Mouse (Mus musculus) limb, embryonic 13.5 days (tissue): ENCODE data around the gene Hpca. TPM values are rescaled to one million over a fixed set of nuclear protein-coding genes. Genes with fewer than 3 reads are reported as not detected.

Experiments used
- ATAC-seq: fragments of 200-750 bp; cut with Nextera tagmentation; 2 replicates; pipeline ENCODE4 v1.8.0; 2017; ENCODE audit warnings: low read depth, moderate number of reproducible peaks, moderate TSS enrichment; ENCODE audit not compliant: low FRiP score
- H3K27ac ChIP-seq: fragments of 300-500 bp; sonication (generic); 2 replicates; pipeline ENCODE4 v1.5.1; 2015; ENCODE audit warnings: inconsistent platforms, mild to moderate bottlenecking, moderate library complexity
- H3K27me3 ChIP-seq: fragments of 300-500 bp; sonication (generic); 2 replicates; pipeline ENCODE4 v1.6.1; 2015; ENCODE audit warnings: mild to moderate bottlenecking, inconsistent platforms
- H3K36me3 ChIP-seq: fragments of 300-500 bp; sonication (generic); 2 replicates; pipeline ENCODE4 v1.6.1; 2015; ENCODE audit warnings: inconsistent platforms, mild to moderate bottlenecking, moderate library complexity
- H3K4me1 ChIP-seq: fragments of 300-500 bp; sonication (generic); 2 replicates; pipeline ENCODE4 v1.6.1; 2015; ENCODE audit warnings: inconsistent platforms
- H3K4me2 ChIP-seq: fragments of 300-500 bp; sonication (generic); replicated peaks from 2 replicates; pipeline ENCODE4 v1.6.1; 2015; ENCODE audit warnings: inconsistent platforms, mild to moderate bottlenecking, moderate library complexity
- H3K4me3 ChIP-seq: fragments of 300-500 bp; sonication (generic); 2 replicates; pipeline ENCODE4 v1.5.1; 2015; ENCODE audit warnings: moderate library complexity, mild to moderate bottlenecking, inconsistent platforms
- H3K9ac ChIP-seq: fragments of 300-500 bp; sonication (generic); 2 replicates; pipeline ENCODE4 v1.6.1; 2015; ENCODE audit warnings: mild to moderate bottlenecking, inconsistent platforms
- H3K9me3 ChIP-seq: fragments of 300-500 bp; sonication (generic); 2 replicates; pipeline ENCODE4 v1.6.1; 2016; ENCODE audit warnings: inconsistent platforms
- WGBS: fragments of 180-500 bp; shearing (Covaris S2); methylation state at CpG from one replicate; pipeline ENCODE4 v1.1.7; 2015; 5-methylcytosine and 5-hydroxymethylcytosine counted together
- polyA plus RNA-seq: library from polyadenylated mRNA; unstranded; fragments of >200 nt; fragmentation: Nextera tagmentation; extraction: Ambion mirVana; gene quantifications from 2 replicates; pipeline ENCODE4 v1.2.1, GENCODE M21; 2015

The Hpca gene
- polyA plus RNA-seq, 1 experiment from 2014 or later = 1.2 TPM

GRCm38 (mm10) chr4:129134799-129135585, 13.2 kb upstream of the Hpca start:
- peak; percentile 20; the same call in 1 of the 2 replicates for ATAC-seq
- no peak overlapping the region for H3K27ac ChIP-seq
- WGBS = 9% methylated on average over 15 of the region's 15 CpGs
- no peak overlapping the region for H3K9ac ChIP-seq
- H3K4me2 ChIP-seq = peak overlapping the region; percentile 49
- H3K4me1 ChIP-seq = peaks cover 34% of the 10 kb centered on the region
- no peaks in the 10 kb centered on the region for H3K9me3 ChIP-seq
- H3K27me3 ChIP-seq = peaks cover 42% of the 10 kb centered on the region
- 0 out of 2 replicates have a peak, but pooled peaks cover 3% of the 10 kb centered on the region for H3K36me3 ChIP-seq
- H3K4me3 ChIP-seq = peak overlapping the region; percentile 64; the same call in 1 of the 2 replicates

DNA sequence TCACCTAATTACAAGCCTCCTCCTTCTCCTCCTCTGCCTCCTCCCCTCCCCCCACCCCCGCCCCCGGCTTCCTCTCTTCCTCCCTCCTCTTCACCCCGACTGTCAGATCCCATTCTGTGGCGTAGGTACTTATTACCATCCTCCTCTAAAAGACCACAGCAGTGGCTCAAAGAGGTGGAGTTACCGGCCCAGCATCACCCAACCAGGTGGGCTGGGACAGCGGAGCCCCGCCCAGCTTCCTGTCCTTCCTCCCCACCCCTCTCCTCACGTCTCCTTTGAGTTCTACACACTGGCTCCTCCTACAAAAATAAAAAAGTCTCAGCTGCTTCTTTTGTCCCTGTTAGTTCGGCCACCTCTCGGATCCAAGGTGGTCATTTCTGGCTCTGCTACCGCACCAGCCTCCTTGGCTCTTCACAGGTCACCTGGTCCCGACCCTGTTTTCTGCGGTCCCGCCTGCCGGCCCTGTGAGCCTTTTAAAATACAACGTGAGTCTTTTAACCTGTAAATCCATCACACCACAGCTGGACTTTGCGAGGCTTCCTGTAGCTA, 9.0 kb upstream of the Hpca start:
- Histone ChIP-seq H3K9ac (peak overlapping the region; percentile 62), H3K4me2 (peak overlapping the region; percentile 61), H3K9me3 (no peaks in the 10 kb centered on the region), H3K4me1 (peaks cover 44% of the 10 kb centered on the region), H3K27ac (peak overlapping the region; percentile 73; the same call in 1 of the 2 replicates), H3K27me3 (peaks cover 21% of the 10 kb centered on the region), H3K36me3 (no peaks in the 10 kb centered on the region), H3K4me3 (peak overlapping the region; percentile 44)
- ATAC-seq = peak; percentile 83
- WGBS = 2% methylated on average over 17 of the region's 17 CpGs

GRCm38 (mm10) chr4:129130149-129130548, 8.3 kb upstream of the Hpca start:
- Histone ChIP-seq H3K4me2 (peak overlapping the region; percentile 61), H3K27ac (peak overlapping the region; percentile 63), H3K4me3 (peak overlapping the region; percentile 44), H3K9me3 (no peaks in the 10 kb centered on the region), H3K27me3 (peaks cover 21% of the 10 kb centered on the region), H3K9ac (0 out of 2 replicates have a peak overlapping the region, but pooled peaks have one; percentile 62), H3K4me1 (peaks cover 51% of the 10 kb centered on the region), H3K36me3 (no peaks in the 10 kb centered on the region)
- peak; percentile 49 for ATAC-seq
- 4% methylated on average over 8 of the region's 8 CpGs for WGBS

GRCm38 (mm10) chr4:129129387-129129786, 7.6 kb upstream of the Hpca start:
- no peak overlapping the region for H3K27ac ChIP-seq
- H3K4me1 ChIP-seq = peaks cover 48% of the 10 kb centered on the region
- H3K27me3 ChIP-seq = peaks cover 28% of the 10 kb centered on the region
- no peak overlapping the region for H3K4me2 ChIP-seq
- no peaks in the 10 kb centered on the region for H3K9me3 ChIP-seq
- WGBS = 32% methylated on average over 9 of the region's 9 CpGs
- no peak overlapping the region for H3K4me3 ChIP-seq
- no peak overlapping the region for H3K9ac ChIP-seq
- no peak for ATAC-seq
- H3K36me3 ChIP-seq = no peaks in the 10 kb centered on the region

DNA sequence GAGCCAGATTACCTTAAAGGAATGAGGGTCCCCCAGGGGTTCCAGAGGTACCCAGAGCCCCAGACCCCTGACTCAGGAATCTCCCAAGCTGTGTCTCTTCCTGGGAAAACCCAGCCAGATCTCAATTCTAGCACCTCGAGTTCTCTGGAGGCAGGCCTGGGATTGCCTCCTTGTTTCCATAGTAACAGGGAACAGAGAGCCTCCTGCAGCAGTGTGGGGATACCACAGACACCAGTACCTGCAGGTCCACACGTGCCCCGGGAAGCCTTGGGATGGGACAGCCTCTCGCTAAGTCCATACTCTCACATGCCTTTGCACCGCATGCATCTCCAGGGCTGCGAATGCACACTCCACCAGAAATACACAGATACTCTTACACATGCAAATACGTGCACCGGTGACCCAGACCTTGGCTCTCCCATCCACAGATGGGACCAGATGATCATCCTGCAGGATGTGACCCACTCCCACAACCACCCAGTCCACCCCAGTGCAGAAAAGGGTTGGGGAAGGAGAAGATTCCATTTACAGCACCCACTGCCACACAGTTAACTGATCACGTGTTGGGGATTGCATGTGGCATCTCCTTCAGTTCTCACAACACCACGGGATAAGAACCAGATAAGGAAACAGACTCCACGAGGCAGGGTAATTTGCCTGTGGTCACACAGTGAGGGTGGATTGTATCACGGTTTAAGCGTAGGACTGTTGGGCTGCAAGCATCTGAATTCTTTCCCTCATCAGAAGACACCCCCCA, 6.9 kb upstream of the Hpca start:
- Histone ChIP-seq H3K27me3 (peaks cover 34% of the 10 kb centered on the region), H3K9ac (no peak overlapping the region), H3K9me3 (no peaks in the 10 kb centered on the region), H3K36me3 (no peaks in the 10 kb centered on the region), H3K4me1 (peaks cover 48% of the 10 kb centered on the region), H3K4me3 (no peak overlapping the region), H3K27ac (no peak overlapping the region), H3K4me2 (no peak overlapping the region)
- 60% methylated on average over 13 of the region's 13 CpGs for WGBS
- ATAC-seq = no peak

GRCm38 (mm10) chr4:129125736-129126451, 4.1 kb upstream of the Hpca start:
- Histone ChIP-seq H3K36me3 (no peaks in the 10 kb centered on the region), H3K4me1 (peaks cover 50% of the 10 kb centered on the region), H3K9ac (no peak overlapping the region), H3K4me2 (peak overlapping the region; percentile 28; the same call in 1 of the 2 replicates), H3K9me3 (no peaks in the 10 kb centered on the region), H3K4me3 (no peak overlapping the region), H3K27me3 (peaks cover 63% of the 10 kb centered on the region), H3K27ac (no peak overlapping the region)
- WGBS = 24% methylated on average over 19 of the region's 19 CpGs
- no peak for ATAC-seq

GRCm38 (mm10) chr4:129124652-129125146, 2.9 kb upstream of the Hpca start:
- 4% methylated on average over 13 of the region's 13 CpGs for WGBS
- Histone ChIP-seq H3K9me3 (no peaks in the 10 kb centered on the region), H3K36me3 (no peaks in the 10 kb centered on the region), H3K4me2 (no peak overlapping the region), H3K4me1 (peaks cover 41% of the 10 kb centered on the region), H3K9ac (no peak overlapping the region), H3K27ac (no peak overlapping the region), H3K4me3 (no peak overlapping the region), H3K27me3 (peaks cover 75% of the 10 kb centered on the region)
- ATAC-seq = no peak

DNA sequence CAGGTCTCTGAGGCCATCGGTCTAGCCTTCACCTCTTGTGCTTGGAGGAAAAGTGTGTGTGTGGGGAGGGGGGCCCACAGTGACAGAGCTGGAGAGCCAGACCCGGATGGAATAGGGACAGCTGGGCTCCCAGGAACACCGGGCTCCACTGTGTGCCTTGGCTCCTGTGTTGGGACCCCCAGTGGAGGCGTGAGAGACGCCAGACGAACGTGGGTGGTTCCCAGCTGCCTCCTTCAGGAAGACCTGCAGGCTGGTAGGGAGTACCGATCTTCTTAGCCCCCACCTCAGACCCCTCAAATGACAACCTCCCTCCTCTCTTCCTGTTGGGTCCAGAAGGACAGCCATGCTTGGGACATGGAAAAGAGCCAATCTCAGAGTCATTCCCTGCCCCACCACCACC, 883 bp upstream of the Hpca start:
- 35% methylated on average over 8 of the region's 8 CpGs for WGBS
- ATAC-seq = no peak
- Histone ChIP-seq H3K27me3 (peaks cover 86% of the 10 kb centered on the region), H3K4me2 (no peak overlapping the region), H3K9me3 (no peaks in the 10 kb centered on the region), H3K27ac (no peak overlapping the region), H3K4me3 (no peak overlapping the region), H3K4me1 (peaks cover 28% of the 10 kb centered on the region), H3K36me3 (no peaks in the 10 kb centered on the region), H3K9ac (no peak overlapping the region)

- H3K9me3 ChIP-seq = no peaks in the 10 kb centered on the region
- H3K4me2 ChIP-seq = no peak overlapping the region
- peaks cover 86% of the 10 kb centered on the region for H3K27me3 ChIP-seq
- WGBS = 27% methylated on average over 9 of the region's 9 CpGs
- H3K27ac ChIP-seq = no peak overlapping the region
- peaks cover 28% of the 10 kb centered on the region for H3K4me1 ChIP-seq
- H3K9ac ChIP-seq = no peak overlapping the region
- no peak for ATAC-seq
- H3K4me3 ChIP-seq = no peak overlapping the region
- H3K36me3 ChIP-seq = no peaks in the 10 kb centered on the region
Measured at GRCm38 (mm10) chr4:129122107-129122506, 271 bp upstream of the Hpca start.

DNA sequence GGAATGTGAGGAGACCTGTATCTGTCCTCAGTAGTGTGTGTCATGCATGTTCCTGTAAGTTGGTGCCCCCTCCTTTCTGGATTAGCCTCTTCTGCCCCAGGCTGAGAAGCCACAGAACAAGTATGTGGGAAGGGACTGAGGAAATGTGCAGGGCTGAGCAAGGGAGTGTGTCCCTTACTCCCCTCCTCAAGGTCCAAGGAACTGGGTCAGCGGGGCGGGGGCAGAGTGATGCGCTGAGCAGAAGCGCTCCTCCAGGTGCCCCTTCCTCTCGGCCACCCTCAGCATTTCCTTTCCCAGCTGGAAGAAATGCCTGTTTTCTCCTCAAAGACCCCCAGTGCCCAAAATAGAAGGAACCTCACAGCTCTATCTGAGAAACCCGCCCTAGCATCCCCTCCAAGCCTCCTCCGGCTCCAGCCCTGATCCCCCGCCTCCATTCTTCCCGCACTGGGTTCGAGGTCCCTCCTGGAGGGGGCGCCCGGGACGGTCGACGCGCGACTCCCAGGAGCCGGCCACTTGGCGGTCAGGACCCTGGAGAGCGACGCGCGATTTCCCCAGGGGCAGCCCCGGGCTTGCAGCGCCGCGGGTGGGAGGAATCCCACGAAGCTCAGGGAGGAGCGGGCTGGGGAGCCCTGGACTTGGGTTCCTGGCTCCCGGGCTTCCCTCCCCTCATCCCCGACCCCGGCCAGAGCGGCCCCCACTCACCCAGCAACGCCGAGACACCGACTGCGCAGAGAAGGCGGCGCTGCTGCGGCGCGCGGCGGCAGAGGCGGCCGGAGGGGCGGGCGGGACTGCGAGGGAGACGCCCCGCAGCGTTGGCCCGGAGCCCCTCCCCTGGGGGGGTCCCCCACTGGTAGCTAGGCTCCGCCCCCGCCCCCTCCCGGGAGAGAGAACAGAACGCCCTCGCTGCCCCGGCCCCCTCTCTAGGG, 1.1 kb downstream of the Hpca start:
- Histone ChIP-seq H3K4me2 (peak overlapping the region; percentile 94), H3K9me3 (no peaks in the 10 kb centered on the region), H3K27me3 (peaks cover 84% of the 10 kb centered on the region), H3K4me1 (peaks cover 23% of the 10 kb centered on the region), H3K4me3 (peak overlapping the region; percentile 52), H3K27ac (no peak overlapping the region), H3K36me3 (no peaks in the 10 kb centered on the region), H3K9ac (peak overlapping the region; percentile 54)
- WGBS = 1% methylated on average over 55 of the region's 59 CpGs
- ATAC-seq = peak; percentile 52

- no peak overlapping the region for H3K4me3 ChIP-seq
- no peaks in the 10 kb centered on the region for H3K9me3 ChIP-seq
- H3K4me1 ChIP-seq = peaks cover 13% of the 10 kb centered on the region
- no peak overlapping the region for H3K27ac ChIP-seq
- no peak for ATAC-seq
- no peak overlapping the region for H3K9ac ChIP-seq
- no peaks in the 10 kb centered on the region for H3K36me3 ChIP-seq
- H3K4me2 ChIP-seq = no peak overlapping the region
- peaks cover 84% of the 10 kb centered on the region for H3K27me3 ChIP-seq
- WGBS = 67% methylated on average over 10 of the region's 10 CpGs
Measured at GRCm38 (mm10) chr4:129119708-129120107, 2.1 kb downstream of the Hpca start.
